Mouse (Mus musculus): ENCODE measurements around the gene Prcd. TPM values are rescaled to one million over a fixed set of nuclear protein-coding genes. Genes with fewer than 3 reads are reported as not detected.

Gene Prcd
- polyA plus RNA-seq, 1 experiment from 2014 or later = 0.41 TPM

DNA sequence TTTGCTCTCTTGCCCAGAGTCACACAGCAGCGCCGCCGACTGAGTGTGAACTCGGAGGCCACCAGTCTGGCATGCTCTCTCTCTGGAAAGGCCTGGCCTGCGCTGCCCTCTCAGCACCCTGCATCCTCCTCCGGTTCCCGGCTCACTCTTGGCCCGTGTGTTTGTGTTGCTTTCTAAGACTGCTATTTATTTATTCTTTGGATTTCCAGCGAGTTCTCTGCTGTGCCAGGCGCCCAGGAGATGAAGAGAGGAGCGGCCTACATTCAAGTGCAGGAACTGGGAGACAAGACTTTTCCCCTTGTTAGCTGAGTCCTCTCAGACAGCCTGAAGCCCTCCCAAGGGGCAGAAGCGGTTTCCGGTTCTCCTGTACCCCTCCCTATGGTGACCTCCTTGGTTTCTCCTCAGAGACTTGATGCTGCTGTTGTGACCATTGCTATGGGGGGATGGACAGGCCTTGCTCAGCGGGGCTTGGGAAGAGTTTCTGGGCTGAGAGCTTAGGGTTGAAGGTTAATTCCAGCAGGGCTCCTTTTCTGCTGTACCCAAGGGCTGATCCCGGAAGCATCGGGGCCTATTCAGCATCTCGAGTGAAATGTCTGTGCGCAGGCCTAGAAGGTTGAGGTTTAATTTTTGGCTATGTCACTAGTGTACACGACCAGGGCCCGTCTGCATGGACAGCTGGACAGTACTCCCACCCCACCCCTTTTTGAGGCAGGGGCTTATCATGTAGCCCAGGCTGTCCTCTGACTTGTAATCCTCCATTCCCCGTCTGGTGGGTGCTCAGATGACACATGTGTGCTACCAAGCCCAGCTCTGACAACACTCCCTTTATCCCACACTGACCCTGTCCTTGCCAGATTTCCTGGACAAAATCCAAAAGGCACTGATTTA lies 8.9 kb upstream of the Prcd start:
- WGBS (ENCODE audit: insufficient replicate concordance) = 58% methylated on average over 21 of the region's 21 CpGs
- Histone ChIP-seq H3K9me3 (replicated peaks) (no peaks in the 10 kb centered on the region), H3K4me1 (peaks cover 43% of the 10 kb centered on the region), H3K4me2 (no peak overlapping the region), H3K9ac (no peak overlapping the region), H3K27me3 (replicated peaks) (peaks cover 38% of the 10 kb centered on the region), H3K4me3 (no peak overlapping the region), H3K36me3 (no peaks in the 10 kb centered on the region), H3K27ac (no peak overlapping the region)
- ATAC-seq = no peak

DNA sequence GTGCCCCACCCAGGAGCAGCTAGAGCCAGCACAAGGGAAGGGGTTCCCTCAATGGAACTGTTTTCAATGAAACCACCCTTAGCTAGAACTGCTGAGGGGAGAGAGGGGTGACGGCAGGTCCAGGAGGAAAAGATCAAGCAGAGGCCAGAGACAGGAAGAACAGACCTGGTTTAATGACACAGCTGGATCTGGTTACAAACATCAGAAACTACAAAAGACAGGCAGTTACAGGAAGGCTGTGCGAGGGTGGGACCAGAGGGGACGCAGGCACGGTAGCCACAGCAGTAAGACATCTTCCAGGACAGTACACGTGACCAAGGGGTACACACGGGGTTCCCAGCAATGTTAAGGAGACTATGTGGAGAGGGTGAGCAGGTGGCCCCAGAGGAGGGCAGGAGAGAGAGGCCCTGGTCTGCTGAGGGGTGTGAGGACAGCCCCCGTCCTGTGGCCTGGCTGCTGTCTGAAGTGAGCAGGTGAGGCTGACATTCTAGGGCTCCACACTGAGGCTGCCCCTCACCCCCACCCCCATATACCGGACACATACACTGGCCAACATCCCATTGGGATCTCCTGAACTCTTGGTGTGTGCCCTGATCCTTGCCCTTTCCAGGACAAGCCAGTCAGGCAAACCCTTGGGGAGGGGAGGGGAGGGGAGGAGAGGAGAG lies 7.8 kb upstream of the Prcd start:
- no peak overlapping the region for H3K27ac ChIP-seq
- H3K4me3 ChIP-seq = no peak overlapping the region
- H3K9me3 ChIP-seq (replicated peaks) = no peaks in the 10 kb centered on the region
- 69% methylated on average over 8 of the region's 8 CpGs for WGBS (ENCODE audit: insufficient replicate concordance)
- no peak for ATAC-seq
- peaks cover 45% of the 10 kb centered on the region for H3K27me3 ChIP-seq (replicated peaks)
- H3K4me2 ChIP-seq = no peak overlapping the region
- no peaks in the 10 kb centered on the region for H3K36me3 ChIP-seq
- H3K4me1 ChIP-seq = peaks cover 43% of the 10 kb centered on the region
- H3K9ac ChIP-seq = no peak overlapping the region

DNA sequence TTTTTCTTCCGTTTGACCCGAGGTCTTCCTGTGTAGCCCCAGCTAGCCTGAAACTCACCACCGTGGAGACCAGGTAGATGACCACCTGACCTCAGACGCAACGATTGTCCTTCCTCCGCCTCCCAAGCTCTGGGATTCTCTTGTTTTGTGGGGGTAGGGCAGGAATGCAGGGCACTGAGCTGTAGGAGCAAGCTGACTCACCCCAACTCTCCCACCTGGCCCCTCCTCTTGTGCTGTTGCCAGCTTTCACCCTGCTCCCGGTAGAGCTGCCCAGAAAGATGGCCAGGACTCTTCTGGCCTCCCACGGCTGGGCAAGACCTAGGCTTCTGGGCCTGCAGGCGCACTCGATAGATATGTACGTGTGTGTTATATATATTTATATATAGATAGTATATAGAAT lies 7.2 kb upstream of the Prcd start:
- Histone ChIP-seq H3K27ac (no peak overlapping the region), H3K4me2 (no peak overlapping the region), H3K36me3 (no peaks in the 10 kb centered on the region), H3K9me3 (replicated peaks) (no peaks in the 10 kb centered on the region), H3K4me1 (peaks cover 43% of the 10 kb centered on the region), H3K4me3 (no peak overlapping the region), H3K9ac (no peak overlapping the region), H3K27me3 (replicated peaks) (peaks cover 51% of the 10 kb centered on the region)
- no peak for ATAC-seq
- 68% methylated on average over 11 of the region's 11 CpGs for WGBS (ENCODE audit: insufficient replicate concordance)

DNA sequence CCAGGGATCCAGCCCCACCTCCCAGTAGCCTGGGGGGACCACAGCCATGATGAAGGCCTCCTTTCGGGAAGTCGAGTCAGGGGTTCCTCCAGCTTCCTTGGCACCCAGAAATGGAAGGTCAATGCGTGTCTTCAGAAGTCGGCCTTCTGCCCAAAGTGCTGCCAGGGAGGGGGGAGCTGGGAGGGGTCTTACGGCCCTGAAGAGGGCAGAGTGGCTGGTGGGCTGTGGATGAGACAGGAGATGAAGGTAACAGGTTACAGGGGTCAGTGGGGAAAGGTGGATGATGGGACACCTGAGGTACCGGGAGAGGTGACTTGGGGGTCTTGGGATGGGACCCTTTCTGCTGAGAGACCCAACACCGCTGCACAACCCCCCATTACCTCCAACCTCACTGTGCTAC lies 6.6 kb upstream of the Prcd start:
- Histone ChIP-seq H3K27ac (peak overlapping the region; percentile 76), H3K4me3 (no peak overlapping the region), H3K27me3 (replicated peaks) (peaks cover 57% of the 10 kb centered on the region), H3K9ac (peak overlapping the region; percentile 25; the same call in 1 of the 2 replicates), H3K4me1 (peaks cover 43% of the 10 kb centered on the region), H3K36me3 (no peaks in the 10 kb centered on the region), H3K9me3 (replicated peaks) (no peaks in the 10 kb centered on the region), H3K4me2 (peak overlapping the region; percentile 46; the same call in 1 of the 2 replicates)
- WGBS (ENCODE audit: insufficient replicate concordance) = 85% methylated on average over 7 of the region's 7 CpGs
- no peak for ATAC-seq

DNA sequence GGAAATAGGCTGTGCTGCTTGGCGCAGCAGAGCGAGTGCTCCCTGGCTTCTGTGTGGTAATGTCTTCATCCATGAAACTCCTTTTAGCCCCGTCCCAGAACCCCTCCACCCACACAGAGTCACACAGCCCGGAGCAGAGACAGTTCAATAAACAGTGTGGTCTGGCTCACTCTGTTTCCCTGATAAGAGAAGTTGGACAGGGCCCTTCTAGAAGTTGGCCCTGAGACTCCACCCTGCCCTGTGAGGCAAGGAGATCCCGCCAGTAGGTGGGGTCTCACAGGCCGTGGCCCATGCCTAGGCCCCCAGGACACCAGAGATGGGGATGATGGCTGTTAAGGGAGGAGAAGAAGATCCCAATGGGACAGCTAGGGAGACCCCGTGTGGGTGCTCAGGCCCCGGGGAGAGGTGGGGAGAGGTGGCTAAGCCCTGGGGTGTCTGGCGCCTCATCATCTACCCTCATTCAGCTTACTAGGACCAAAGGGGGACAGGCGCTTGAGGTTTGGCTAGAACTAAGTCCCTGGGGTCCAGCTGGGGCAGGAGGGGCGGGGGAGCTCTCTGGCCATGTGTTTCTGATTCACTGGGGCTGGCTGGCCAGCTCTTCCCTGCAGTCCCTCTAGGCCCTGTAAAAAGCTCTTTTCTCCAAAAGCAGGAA lies 5.9 kb upstream of the Prcd start:
- Histone ChIP-seq H3K27me3 (replicated peaks) (peaks cover 64% of the 10 kb centered on the region), H3K36me3 (no peaks in the 10 kb centered on the region), H3K4me2 (peak overlapping the region; percentile 46), H3K9me3 (replicated peaks) (no peaks in the 10 kb centered on the region), H3K4me3 (no peak overlapping the region), H3K4me1 (peaks cover 43% of the 10 kb centered on the region), H3K27ac (peak overlapping the region; percentile 76), H3K9ac (peak overlapping the region; percentile 43; the same call in 1 of the 2 replicates)
- 34% methylated on average over 11 of the region's 11 CpGs for WGBS (ENCODE audit: insufficient replicate concordance)
- ATAC-seq = peak; percentile 87

DNA sequence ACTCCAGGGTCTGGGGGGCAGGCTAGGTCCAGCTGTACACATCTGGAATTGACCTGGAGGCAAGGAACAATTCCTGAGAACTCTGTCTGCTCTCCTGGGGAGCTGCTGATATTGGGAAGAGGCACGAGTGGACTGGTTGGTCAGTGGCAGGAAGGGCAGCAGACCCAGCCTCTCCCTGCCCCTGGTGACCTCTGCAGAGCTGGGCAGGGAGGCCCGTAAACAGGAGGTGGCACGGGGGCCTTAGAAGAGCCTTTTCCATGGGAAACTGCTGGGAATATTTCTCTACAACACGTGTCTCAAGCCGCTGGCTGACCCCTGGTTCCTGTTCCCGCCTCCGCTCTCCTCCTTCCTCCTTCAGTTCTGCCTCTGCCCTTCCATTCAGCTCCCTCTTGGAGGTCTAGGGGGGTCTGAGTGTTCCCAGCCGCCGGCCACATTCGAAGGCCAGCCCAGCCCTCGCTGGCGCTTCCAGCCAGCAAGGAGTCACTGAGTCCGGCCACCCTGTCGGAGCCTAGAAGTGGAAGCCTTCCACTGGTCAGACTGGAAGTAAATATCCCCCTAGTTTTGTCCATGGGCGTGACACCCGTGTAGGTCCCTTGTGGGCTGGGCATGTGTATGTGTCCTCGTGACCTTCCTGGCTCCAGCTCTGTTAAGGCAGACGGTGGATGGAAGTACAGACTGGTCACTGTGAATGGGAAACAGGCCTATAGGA lies 5.0 kb upstream of the Prcd start:
- peak overlapping the region; percentile 6; the same call in 1 of the 2 replicates for H3K9ac ChIP-seq
- no peak for ATAC-seq
- H3K4me2 ChIP-seq = 0 out of 2 replicates have a peak overlapping the region, but pooled peaks have one; percentile 46
- no peaks in the 10 kb centered on the region for H3K36me3 ChIP-seq
- H3K4me1 ChIP-seq = peaks cover 46% of the 10 kb centered on the region
- H3K4me3 ChIP-seq = no peak overlapping the region
- peak overlapping the region; percentile 76 for H3K27ac ChIP-seq
- peaks cover 73% of the 10 kb centered on the region for H3K27me3 ChIP-seq (replicated peaks)
- H3K9me3 ChIP-seq (replicated peaks) = no peaks in the 10 kb centered on the region
- WGBS (ENCODE audit: insufficient replicate concordance) = 65% methylated on average over 18 of the region's 18 CpGs

DNA sequence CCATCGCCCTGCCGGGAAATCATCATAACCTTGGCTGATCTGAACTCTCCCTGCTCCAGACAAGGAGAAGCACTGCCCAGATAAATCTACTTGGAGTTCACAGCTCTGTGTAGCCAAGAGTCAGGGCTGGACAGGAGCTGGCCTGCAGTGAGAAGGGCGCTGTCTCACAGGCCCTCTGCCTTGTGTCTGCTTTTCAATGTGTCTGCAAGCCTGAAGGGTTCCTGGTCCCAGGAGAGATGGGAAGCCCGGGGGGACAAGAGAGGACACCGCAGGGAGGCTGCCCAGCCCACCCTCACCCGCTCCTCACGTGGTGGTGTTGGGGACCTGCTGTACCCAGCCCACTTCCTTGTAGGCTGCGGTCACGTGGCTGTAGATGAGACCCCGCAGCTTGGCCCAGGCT lies 4.4 kb upstream of the Prcd start:
- Histone ChIP-seq H3K27ac (no peak overlapping the region), H3K4me2 (no peak overlapping the region), H3K9ac (no peak overlapping the region), H3K4me1 (peaks cover 46% of the 10 kb centered on the region), H3K9me3 (replicated peaks) (no peaks in the 10 kb centered on the region), H3K36me3 (no peaks in the 10 kb centered on the region), H3K27me3 (replicated peaks) (peaks cover 74% of the 10 kb centered on the region), H3K4me3 (no peak overlapping the region)
- ATAC-seq = no peak
- WGBS (ENCODE audit: insufficient replicate concordance) = 65% methylated on average over 10 of the region's 10 CpGs

DNA sequence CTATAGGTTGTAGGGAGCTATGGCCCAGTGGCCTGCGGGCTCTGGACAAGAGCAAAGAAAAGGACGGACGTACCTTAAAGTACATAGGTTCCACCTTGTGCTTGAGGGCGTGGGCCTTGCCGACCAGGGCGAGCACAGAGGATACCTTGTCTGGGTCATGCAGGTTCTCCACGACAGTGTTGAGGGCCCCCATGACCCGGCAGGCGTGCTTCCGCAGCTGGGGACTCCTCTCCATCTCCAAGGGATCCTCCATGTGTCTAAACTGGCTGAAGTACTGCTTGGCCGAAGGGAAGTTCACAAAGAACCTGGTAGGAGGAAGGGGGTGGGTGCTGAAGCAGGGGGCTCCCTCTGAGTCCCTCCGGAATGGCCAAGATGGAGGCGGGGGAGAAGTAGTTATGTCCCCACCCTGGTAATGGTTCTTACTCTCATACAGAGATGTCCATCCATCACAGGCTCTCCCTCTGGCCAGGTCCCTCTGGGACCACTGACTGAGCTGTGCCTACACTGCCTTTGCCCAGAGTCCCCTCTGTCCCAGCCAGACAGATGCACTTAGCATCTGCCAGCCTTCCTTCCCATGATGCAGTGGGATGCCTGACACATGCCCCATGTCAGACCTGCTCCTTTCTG lies 3.5 kb upstream of the Prcd start:
- no peaks in the 10 kb centered on the region for H3K9me3 ChIP-seq (replicated peaks)
- H3K36me3 ChIP-seq = no peaks in the 10 kb centered on the region
- ATAC-seq = no peak
- peaks cover 74% of the 10 kb centered on the region for H3K27me3 ChIP-seq (replicated peaks)
- no peak overlapping the region for H3K4me2 ChIP-seq
- H3K4me1 ChIP-seq = peaks cover 51% of the 10 kb centered on the region
- H3K9ac ChIP-seq = no peak overlapping the region
- WGBS (ENCODE audit: insufficient replicate concordance) = 73% methylated on average over 13 of the region's 13 CpGs
- H3K4me3 ChIP-seq = no peak overlapping the region
- H3K27ac ChIP-seq = no peak overlapping the region

DNA sequence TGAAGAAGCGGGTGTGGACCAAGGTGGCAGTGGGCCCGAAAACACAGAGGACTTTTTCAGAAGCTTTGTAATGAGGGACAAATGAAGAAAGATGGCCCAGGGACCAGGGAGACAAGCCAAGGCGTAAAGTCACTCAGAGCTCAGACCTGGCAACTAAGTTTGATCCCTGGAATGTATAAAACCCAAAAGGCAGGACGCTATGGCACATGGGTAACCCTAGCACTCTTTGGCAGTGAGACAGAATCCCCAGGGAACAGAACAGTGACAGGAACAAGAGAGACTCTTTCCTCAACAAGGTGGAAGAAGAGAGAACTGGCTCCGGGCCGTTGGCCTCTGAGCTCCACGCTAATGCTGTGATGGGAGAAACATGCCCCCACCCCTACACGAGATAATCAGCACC lies 2.5 kb upstream of the Prcd start:
- H3K9me3 ChIP-seq (replicated peaks) = no peaks in the 10 kb centered on the region
- H3K4me3 ChIP-seq = no peak overlapping the region
- no peak overlapping the region for H3K27ac ChIP-seq
- peaks cover 72% of the 10 kb centered on the region for H3K27me3 ChIP-seq (replicated peaks)
- H3K4me1 ChIP-seq = peaks cover 45% of the 10 kb centered on the region
- no peaks in the 10 kb centered on the region for H3K36me3 ChIP-seq
- WGBS (ENCODE audit: insufficient replicate concordance) = 74% methylated on average over 8 of the region's 8 CpGs
- ATAC-seq = no peak
- no peak overlapping the region for H3K4me2 ChIP-seq
- no peak overlapping the region for H3K9ac ChIP-seq

DNA sequence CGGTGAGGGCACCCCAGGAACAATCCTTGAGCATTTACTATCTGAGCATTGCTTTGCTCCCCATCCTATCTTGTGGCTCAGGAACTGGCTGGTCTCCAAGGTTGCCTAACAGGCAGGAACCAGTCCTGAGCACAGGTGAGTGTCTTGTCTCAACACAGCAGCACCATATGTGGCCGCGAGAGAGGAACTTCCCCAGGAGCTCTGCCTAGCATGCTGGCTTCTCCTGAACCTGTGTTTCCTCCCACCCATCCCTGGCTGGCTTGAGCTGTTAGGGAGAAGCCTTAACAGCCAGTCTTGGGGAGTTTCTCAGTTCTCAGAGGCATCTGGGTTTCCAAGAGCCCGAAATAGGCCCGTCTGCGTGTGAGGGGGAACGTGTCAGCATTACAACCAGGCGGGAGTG lies 2.0 kb upstream of the Prcd start:
- Histone ChIP-seq H3K27me3 (replicated peaks) (peaks cover 76% of the 10 kb centered on the region), H3K4me3 (no peak overlapping the region), H3K4me1 (peaks cover 42% of the 10 kb centered on the region), H3K4me2 (no peak overlapping the region), H3K9me3 (replicated peaks) (no peaks in the 10 kb centered on the region), H3K9ac (no peak overlapping the region), H3K36me3 (no peaks in the 10 kb centered on the region), H3K27ac (no peak overlapping the region)
- 62% methylated on average over 8 of the region's 8 CpGs for WGBS (ENCODE audit: insufficient replicate concordance)
- no peak for ATAC-seq

DNA sequence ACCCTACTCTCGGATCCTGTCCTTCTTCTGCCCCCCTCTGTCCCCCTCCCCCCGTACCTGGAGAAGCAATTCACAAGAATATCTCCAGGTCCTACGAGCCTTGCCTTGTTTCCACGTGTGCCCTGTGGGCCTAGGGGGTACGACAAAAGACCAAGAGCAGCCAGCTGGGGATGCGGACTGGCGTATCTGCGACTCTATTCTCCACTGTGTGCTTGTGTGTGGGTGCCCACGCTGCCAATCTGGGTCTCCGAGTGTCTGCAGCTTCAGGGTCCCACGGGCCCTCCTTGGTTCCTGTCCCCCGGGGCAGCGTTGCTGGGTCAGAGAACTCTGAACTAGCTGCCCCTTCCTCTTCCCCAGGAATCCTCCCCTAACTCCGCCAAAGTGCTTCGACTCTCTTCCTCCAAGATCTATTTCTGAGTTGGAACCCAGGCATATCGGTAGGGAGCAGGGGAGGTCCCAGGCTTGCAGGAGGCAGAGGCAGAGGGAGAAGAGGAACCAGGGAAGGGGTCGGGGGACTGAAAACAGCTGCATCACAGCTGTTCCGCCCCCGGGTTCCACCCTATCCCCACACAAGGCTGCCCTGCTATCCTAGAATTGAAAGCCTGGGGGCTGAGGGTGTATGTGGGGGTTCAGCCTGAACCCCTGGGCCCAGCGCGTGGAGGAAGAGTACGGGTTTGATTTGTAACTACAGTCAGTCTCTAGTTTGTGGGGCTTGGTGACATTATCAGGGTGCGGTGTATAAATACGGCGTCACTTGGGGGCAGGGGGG lies 820 bp upstream of the Prcd start:
- Histone ChIP-seq H3K27me3 (replicated peaks) (peaks cover 79% of the 10 kb centered on the region), H3K36me3 (no peaks in the 10 kb centered on the region), H3K4me1 (peaks cover 43% of the 10 kb centered on the region), H3K9me3 (replicated peaks) (no peaks in the 10 kb centered on the region), H3K4me3 (no peak overlapping the region), H3K9ac (no peak overlapping the region), H3K27ac (no peak overlapping the region), H3K4me2 (peak overlapping the region; percentile 68; the same call in 1 of the 2 replicates)
- 60% methylated on average over 25 of the region's 25 CpGs for WGBS (ENCODE audit: insufficient replicate concordance)
- no peak for ATAC-seq
